Comparison of ENCODE assay signal across 9 mouse cellular contexts in genomic region chr6:72473264-72474041, GRCm38 (mm10). TPM values are rescaled to one million over a fixed set of nuclear protein-coding genes. Genes with fewer than 3 reads are reported as not detected.
DNase-seq lines count a peak whose midpoint lies in the region; ATAC-seq and TF ChIP-seq lines count a peak whose summit lies in the region.
"Had no signal": no experiment of that assay in that cellular context is flagged by ENCODE, and none has a peak within 500 bp of the region (broad histone marks: within the 10 kb centered on the region; RNA-seq: fewer than 3 reads in every experiment).

No protein-coding gene starts in this region.

- no peak for TF ChIP-seq CTCF in lung, postnatal 0 days (IDR thresholded peaks at IDR 0.05)

- H3K9me3 ChIP-seq in embryonic facial prominence, embryonic 11.5 days (replicated peaks; ENCODE audit: control insufficient read depth, low read length) = no peaks in the 10 kb centered on the region
- no peaks in the 10 kb centered on the region for H3K9me3 ChIP-seq in embryonic facial prominence, embryonic 10.5 days
- H3K9me3 ChIP-seq in lung, postnatal 0 days (ENCODE audit: low read length) = no peaks in the 10 kb centered on the region

- intact Hi-C loops in heart, postnatal 25 days (cut with DNase I) = no loop called here

- DNase-seq in embryonic facial prominence, embryonic 11.5 days (ENCODE audit: low spot score) = no peak
- no peak for DNase-seq in embryonic facial prominence, embryonic 10.5 days (ENCODE audit: low spot score)
- DNase-seq in adrenal gland, postnatal 36 days = peak; percentile 74 to 76
- DNase-seq in heart, postnatal 25 days (ENCODE audit: low spot score) = peak; percentile 70
- peak; percentile 93 for DNase-seq in lung, postnatal 0 days (ENCODE audit: low spot score)
- DNase-seq in thymus, postnatal 25 days = peak; percentile 39
- no peak for DNase-seq in right cerebral cortex, postnatal 25 days
- no peak for DNase-seq in cerebellum, adult 8-10 months

- no peak overlapping the region for H3K4me3 ChIP-seq in embryonic facial prominence, embryonic 11.5 days (ENCODE audit: low read depth, low read length)
- H3K4me3 ChIP-seq in embryonic facial prominence, embryonic 10.5 days = no peak overlapping the region
- no peak overlapping the region for H3K4me3 ChIP-seq in lung, postnatal 0 days (ENCODE audit: low read depth, low read length)

- no peak overlapping the region for H3K9ac ChIP-seq in embryonic facial prominence, embryonic 11.5 days (replicated peaks; ENCODE audit: low read length)
- no peak overlapping the region for H3K9ac ChIP-seq in lung, postnatal 0 days (replicated peaks; ENCODE audit: low read depth)

- H3K27me3 ChIP-seq in embryonic facial prominence, embryonic 11.5 days (ENCODE audit: control insufficient read depth, insufficient read depth, low read length) = no peaks in the 10 kb centered on the region
- H3K27me3 ChIP-seq in embryonic facial prominence, embryonic 10.5 days (replicated peaks; ENCODE audit: low read depth, poor library complexity, severe bottlenecking) = no peaks in the 10 kb centered on the region
- no peaks in the 10 kb centered on the region for H3K27me3 ChIP-seq in lung, postnatal 0 days (replicated peaks; ENCODE audit: insufficient read depth, low read length)
- H3K27me3 ChIP-seq: CH12.LX had no signal

- no peaks in the 10 kb centered on the region for H3K36me3 ChIP-seq in embryonic facial prominence, embryonic 11.5 days (replicated peaks; ENCODE audit: control insufficient read depth, insufficient read depth, low read depth, low read length)
- H3K36me3 ChIP-seq in embryonic facial prominence, embryonic 10.5 days (replicated peaks) = no peaks in the 10 kb centered on the region
- H3K36me3 ChIP-seq in lung, postnatal 0 days (ENCODE audit: insufficient read depth, low read length) = no peaks in the 10 kb centered on the region

- no peak overlapping the region for H3K27ac ChIP-seq in embryonic facial prominence, embryonic 11.5 days (replicated peaks; ENCODE audit: low read depth, low read length)
- H3K27ac ChIP-seq in embryonic facial prominence, embryonic 10.5 days (replicated peaks) = no peak overlapping the region
- H3K27ac ChIP-seq in lung, postnatal 0 days (ENCODE audit: low read length) = peak overlapping the region; percentile 32; the same call in 1 of the 2 replicates

- WGBS in embryonic facial prominence, embryonic 11.5 days = 59% methylated on average over 14 of the region's 14 CpGs
- 62% methylated on average over 14 of the region's 14 CpGs for WGBS in embryonic facial prominence, embryonic 10.5 days
- 40% methylated on average over 14 of the region's 14 CpGs for WGBS in lung, postnatal 0 days

- H3K4me2 ChIP-seq in embryonic facial prominence, embryonic 11.5 days (ENCODE audit: low read depth, low read length) = no peak overlapping the region
- H3K4me2 ChIP-seq in lung, postnatal 0 days (replicated peaks; ENCODE audit: low read depth, low read length) = no peak overlapping the region

- no peaks in the 10 kb centered on the region for H3K4me1 ChIP-seq in embryonic facial prominence, embryonic 11.5 days (ENCODE audit: control insufficient read depth, insufficient read depth, low read length)
- peaks cover 9% of the 10 kb centered on the region for H3K4me1 ChIP-seq in embryonic facial prominence, embryonic 10.5 days
- H3K4me1 ChIP-seq in lung, postnatal 0 days (ENCODE audit: insufficient read depth, low read depth, low read length) = no peaks in the 10 kb centered on the region

- TF ChIP-seq EP300 in lung, postnatal 0 days (IDR thresholded peaks at IDR 0.05) = peak; percentile 48

- ATAC-seq in embryonic facial prominence, embryonic 11.5 days (replicated peaks; ENCODE audit: insufficient number of reproducible peaks, low FRiP score, low TSS enrichment, low read depth) = 0 out of 2 replicates have a peak, but pooled peaks have one; percentile 70
- ATAC-seq in lung, postnatal 0 days = peak; percentile 88

RNA-seq across cellular contexts. Expression of gene Mat2a, which starts 34.1 kb away (rescaled TPM):
- 503 and 527 TPM in 2 replicates for polyA plus RNA-seq in embryonic facial prominence, embryonic 11.5 days (2014; fragmentation: Nextera tagmentation; extraction: Ambion mirVana)
- 473 and 481 TPM in 2 replicates for polyA plus RNA-seq in embryonic facial prominence, embryonic 10.5 days (2016; fragmentation: Nextera tagmentation; extraction: Ambion mirVana)
- 100 to 1,000 TPM; 227 to 350 TPM for total RNA-seq in adrenal gland, postnatal 36 days (2021)
- total RNA-seq in heart, postnatal 25 days (2021) = 100 to 1,000 TPM; 106 to 141 TPM
- 165 and 171 TPM in 2 replicates for polyA plus RNA-seq in lung, postnatal 0 days (2015; fragmentation: Nextera tagmentation; extraction: Ambion mirVana)

RNA-seq across cellular contexts. Expression of gene Sh2d6, which starts 48.1 kb away (rescaled TPM):
- polyA plus RNA-seq in embryonic facial prominence, embryonic 11.5 days (2014; fragmentation: Nextera tagmentation; extraction: Ambion mirVana) = not detected in 2 replicates
- polyA plus RNA-seq in embryonic facial prominence, embryonic 10.5 days (2016; fragmentation: Nextera tagmentation; extraction: Ambion mirVana) = 0.16 and 0.19 TPM in 2 replicates
- total RNA-seq in adrenal gland, postnatal 36 days (2021) = under 1 TPM in 1 of 2 experiments, not detected in 1; 0.40 TPM
- not detected for total RNA-seq in heart, postnatal 25 days (2021)
- not detected in 2 replicates for polyA plus RNA-seq in lung, postnatal 0 days (2015; fragmentation: Nextera tagmentation; extraction: Ambion mirVana)

RNA-seq across cellular contexts. Expression of gene Ggcx, which starts 59.3 kb away (rescaled TPM):
- polyA plus RNA-seq in embryonic facial prominence, embryonic 11.5 days (2014; fragmentation: Nextera tagmentation; extraction: Ambion mirVana) = 12.4 and 15.7 TPM in 2 replicates
- 20.4 and 21.1 TPM in 2 replicates for polyA plus RNA-seq in embryonic facial prominence, embryonic 10.5 days (2016; fragmentation: Nextera tagmentation; extraction: Ambion mirVana)
- total RNA-seq in adrenal gland, postnatal 36 days (2021) = 10 to 100 TPM; 49.4 to 69.6 TPM
- total RNA-seq in heart, postnatal 25 days (2021) = 10 to 100 TPM; 33.3 to 35.0 TPM
- 28.6 and 32.2 TPM in 2 replicates for polyA plus RNA-seq in lung, postnatal 0 days (2015; fragmentation: Nextera tagmentation; extraction: Ambion mirVana)

Comparison
In these comparisons a context has a peak if more than half of its experiments do, and no peak if none do; other contexts are left out.
1. DNase-seq: peak in adrenal gland, postnatal 36 days (2 of 2), heart, postnatal 25 days (single experiment), lung, postnatal 0 days (single experiment) and thymus, postnatal 25 days (single experiment); none in embryonic facial prominence, embryonic 11.5 days (single experiment), embryonic facial prominence, embryonic 10.5 days (single experiment), right cerebral cortex, postnatal 25 days (single experiment) and cerebellum, adult 8-10 months (single experiment).